In the genomic region with DNA sequence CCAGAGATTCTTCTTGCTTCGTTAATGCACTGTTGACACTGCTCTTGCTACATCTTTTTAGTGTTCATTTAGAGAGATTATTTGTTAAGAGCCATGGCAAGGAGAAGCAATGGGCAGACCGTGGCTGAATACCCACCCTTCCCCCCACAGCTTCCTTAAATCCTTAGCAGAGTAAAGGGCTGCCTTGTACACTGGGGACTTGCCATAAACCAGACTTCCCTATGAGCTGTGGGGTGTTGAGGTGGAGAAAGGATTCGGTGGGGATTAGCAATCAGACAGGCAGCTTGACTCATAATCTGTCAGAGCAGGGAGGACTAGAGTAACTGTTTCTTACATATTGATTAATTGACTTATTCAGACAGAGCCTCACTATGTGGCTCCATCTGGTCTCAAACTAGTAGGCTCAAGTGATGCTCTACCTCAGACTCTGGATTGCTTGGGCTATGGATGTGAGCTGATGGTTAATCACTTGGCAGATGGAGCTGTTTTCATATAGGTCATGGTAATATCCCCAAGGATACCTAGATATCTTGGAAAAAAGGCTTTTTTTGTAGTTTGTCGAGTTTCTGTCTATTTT, we compare ENCODE assay signal across 8 mouse cellular contexts.
DNase-seq lines count a peak whose midpoint lies in the region; ATAC-seq and TF ChIP-seq lines count a peak whose summit lies in the region.

No protein-coding gene starts in this region.

- H3K9me3 ChIP-seq in hindbrain, embryonic 10.5 days: peaks cover 4% of the 10 kb centered on the region; the same call in 1 of the 2 replicates
- H3K9me3 ChIP-seq in midbrain, embryonic 15.5 days: no peaks in the 10 kb centered on the region
- no peaks in the 10 kb centered on the region for H3K9me3 ChIP-seq in intestine, postnatal 0 days (ENCODE audit: control insufficient read depth)

- H3K4me3 ChIP-seq in hindbrain, embryonic 10.5 days: no peak overlapping the region
- no peak overlapping the region for H3K4me3 ChIP-seq in midbrain, embryonic 15.5 days
- H3K4me3 ChIP-seq in intestine, postnatal 0 days (ENCODE audit: low read depth, low read length): no peak overlapping the region

- peak; percentile 75; the same call in 1 of the 2 replicates for ATAC-seq in midbrain, embryonic 15.5 days (replicated peaks)
- ATAC-seq in intestine, postnatal 0 days: no peak
- no peak for ATAC-seq in inflammation-experienced regulatory T-cells, adult 6 months

- H3K9ac ChIP-seq in midbrain, embryonic 15.5 days: no peak overlapping the region
- no peak overlapping the region for H3K9ac ChIP-seq in intestine, postnatal 0 days (ENCODE audit: low read depth, low read length)

- 59% methylated on average over 4 of the region's 4 CpGs for WGBS in hindbrain, embryonic 10.5 days
- WGBS in midbrain, embryonic 15.5 days: 20% methylated on average over 4 of the region's 4 CpGs
- 59% methylated on average over 4 of the region's 4 CpGs for WGBS in intestine, postnatal 0 days

- H3K4me2 ChIP-seq in midbrain, embryonic 15.5 days: no peak overlapping the region
- no peak overlapping the region for H3K4me2 ChIP-seq in intestine, postnatal 0 days (replicated peaks; ENCODE audit: low read depth)

- peak; percentile 17 to 21 for DNase-seq in cerebellum, postnatal 10 days
- DNase-seq in cerebellum, postnatal 25 days: no peak
- DNase-seq in embryo, embryonic 11 days: peak; percentile 59
- DNase-seq in hindbrain, embryonic 10.5 days (ENCODE audit: low spot score): no peak
- no peak for DNase-seq in kidney, postnatal 36 days

- peak overlapping the region; percentile 83 for H3K27ac ChIP-seq in hindbrain, embryonic 10.5 days
- peak overlapping the region; percentile 72 for H3K27ac ChIP-seq in midbrain, embryonic 15.5 days
- H3K27ac ChIP-seq in intestine, postnatal 0 days (ENCODE audit: low read depth, low read length): no peak overlapping the region

- H3K36me3 ChIP-seq in hindbrain, embryonic 10.5 days: no peaks in the 10 kb centered on the region
- H3K36me3 ChIP-seq in midbrain, embryonic 15.5 days (replicated peaks): no peaks in the 10 kb centered on the region
- H3K36me3 ChIP-seq in intestine, postnatal 0 days (ENCODE audit: control insufficient read depth, insufficient read depth): no peaks in the 10 kb centered on the region

- no peaks in the 10 kb centered on the region for H3K27me3 ChIP-seq in hindbrain, embryonic 10.5 days (ENCODE audit: insufficient read depth, poor library complexity, severe bottlenecking)
- no peaks in the 10 kb centered on the region for H3K27me3 ChIP-seq in midbrain, embryonic 15.5 days (replicated peaks)
- no peaks in the 10 kb centered on the region for H3K27me3 ChIP-seq in intestine, postnatal 0 days (replicated peaks; ENCODE audit: control insufficient read depth, insufficient read depth, low read length)

- TF ChIP-seq CTCF in intestine, postnatal 0 days (IDR thresholded peaks at IDR 0.05; ENCODE audit: low read depth): no peak

- peaks cover 45% of the 10 kb centered on the region for H3K4me1 ChIP-seq in hindbrain, embryonic 10.5 days (replicated peaks)
- H3K4me1 ChIP-seq in midbrain, embryonic 15.5 days: peaks cover 29% of the 10 kb centered on the region
- no peaks in the 10 kb centered on the region for H3K4me1 ChIP-seq in intestine, postnatal 0 days (replicated peaks; ENCODE audit: control insufficient read depth, insufficient read depth, low read length)

Comparison
In these comparisons a context has a peak if more than half of its experiments do, and no peak if none do; other contexts are left out.
1. DNase-seq: peak in cerebellum, postnatal 10 days (2 of 2) and embryo, embryonic 11 days (single experiment); none in cerebellum, postnatal 25 days (0 of 2), hindbrain, embryonic 10.5 days (single experiment) and kidney, postnatal 36 days (0 of 2).